ENCODE assay signal across 10 mouse cellular contexts in genomic region chr5:113225686-113226435, GRCm38 (mm10). TPM values are rescaled to one million over a fixed set of nuclear protein-coding genes. Genes with fewer than 3 reads are reported as not detected.
A peak's percentile ranks its signal among the peaks of the same experiment; 100 is the strongest.
DNase-seq lines count a peak whose midpoint lies in the region; ATAC-seq lines count a peak whose summit lies in the region.
"Had no signal": no experiment of that assay in that cellular context is flagged by ENCODE, and none has a peak within 500 bp of the region (broad histone marks: within the 10 kb centered on the region; RNA-seq: fewer than 3 reads in every experiment).

No protein-coding gene starts in this region.

- peaks cover 10% of the 10 kb centered on the region for H3K27me3 ChIP-seq in heart, embryonic 15.5 days
- H3K27me3 ChIP-seq in embryonic facial prominence, embryonic 11.5 days (ENCODE audit: control insufficient read depth, insufficient read depth, low read length), result peaks cover 2% of the 10 kb centered on the region
- no peaks in the 10 kb centered on the region for H3K27me3 ChIP-seq in intestine, embryonic 16.5 days (replicated peaks; ENCODE audit: control insufficient read depth, insufficient read depth, low read length)
- no peaks in the 10 kb centered on the region for H3K27me3 ChIP-seq in neural tube, embryonic 11.5 days (ENCODE audit: control insufficient read depth, insufficient read depth, low read length)

- no peaks in the 10 kb centered on the region for H3K9me3 ChIP-seq in heart, embryonic 15.5 days (replicated peaks)
- H3K9me3 ChIP-seq in embryonic facial prominence, embryonic 11.5 days (replicated peaks; ENCODE audit: control insufficient read depth, low read length), result no peaks in the 10 kb centered on the region
- no peaks in the 10 kb centered on the region for H3K9me3 ChIP-seq in intestine, embryonic 16.5 days (ENCODE audit: control insufficient read depth, low read length)
- H3K9me3 ChIP-seq in neural tube, embryonic 11.5 days (ENCODE audit: control insufficient read depth, low read length), result no peaks in the 10 kb centered on the region

- no peak for DNase-seq in heart, postnatal 25 days (ENCODE audit: low spot score)
- peak; percentile 62 for DNase-seq in embryonic facial prominence, embryonic 11.5 days (ENCODE audit: low spot score)
- peak; percentile 46 for DNase-seq in neural tube, embryonic 11.5 days (ENCODE audit: low spot score)
- no peak for DNase-seq in urinary bladder, postnatal 25 days (ENCODE audit: low spot score)
- DNase-seq in testis, postnatal 14 days (ENCODE audit: low spot score), result no peak
- DNase-seq in cerebellum, postnatal 14 days, result no peak

- peak overlapping the region; percentile 59 for H3K4me2 ChIP-seq in heart, embryonic 15.5 days
- H3K4me2 ChIP-seq in embryonic facial prominence, embryonic 11.5 days (ENCODE audit: low read depth, low read length), result peak overlapping the region; percentile 26
- peak overlapping the region; percentile 59 for H3K4me2 ChIP-seq in intestine, embryonic 16.5 days (ENCODE audit: low read depth, low read length)
- H3K4me2 ChIP-seq in neural tube, embryonic 11.5 days (ENCODE audit: low read depth), result peak overlapping the region; percentile 39

- H3K4me3 ChIP-seq in heart, embryonic 15.5 days, result peak overlapping the region; percentile 26; the same call in 1 of the 2 replicates
- H3K4me3 ChIP-seq in embryonic facial prominence, embryonic 11.5 days (ENCODE audit: low read depth, low read length), result no peak overlapping the region
- peak overlapping the region; percentile 31; the same call in 1 of the 2 replicates for H3K4me3 ChIP-seq in intestine, embryonic 16.5 days (ENCODE audit: low read length)
- H3K4me3 ChIP-seq in neural tube, embryonic 11.5 days (ENCODE audit: low read depth, low read length), result no peak overlapping the region

- intact Hi-C loops in heart, postnatal 25 days (cut with DNase I), result loop anchor here (1.0 to 2.0 kb wide), 3 partner anchors 46 to 127 kb away; no protein-coding TSS in a partner anchor

- peak overlapping the region; percentile 66 for H3K27ac ChIP-seq in heart, embryonic 15.5 days
- H3K27ac ChIP-seq in embryonic facial prominence, embryonic 11.5 days (replicated peaks; ENCODE audit: low read depth, low read length), result no peak overlapping the region
- peak overlapping the region; percentile 10; the same call in 1 of the 2 replicates for H3K27ac ChIP-seq in intestine, embryonic 16.5 days (ENCODE audit: low read length)
- H3K27ac ChIP-seq in neural tube, embryonic 11.5 days (ENCODE audit: low read depth, low read length), result peak overlapping the region; percentile 35; the same call in 1 of the 2 replicates

- no peak overlapping the region for H3K9ac ChIP-seq in heart, embryonic 15.5 days
- 0 out of 2 replicates have a peak overlapping the region, but pooled peaks have one; percentile 30 for H3K9ac ChIP-seq in embryonic facial prominence, embryonic 11.5 days (replicated peaks; ENCODE audit: low read length)
- peak overlapping the region; percentile 66; the same call in 1 of the 2 replicates for H3K9ac ChIP-seq in intestine, embryonic 16.5 days (ENCODE audit: low read depth, low read length)
- peak overlapping the region; percentile 8; the same call in 1 of the 2 replicates for H3K9ac ChIP-seq in neural tube, embryonic 11.5 days (ENCODE audit: low read length)

- 22% methylated on average over 25 of the region's 25 CpGs for WGBS in heart, embryonic 15.5 days
- 13% methylated on average over 25 of the region's 25 CpGs for WGBS in embryonic facial prominence, embryonic 11.5 days
- 26% methylated on average over 25 of the region's 25 CpGs for WGBS in intestine, embryonic 16.5 days
- WGBS in neural tube, embryonic 11.5 days, result 11% methylated on average over 22 of the region's 25 CpGs

- peaks cover 16% of the 10 kb centered on the region for H3K4me1 ChIP-seq in heart, embryonic 15.5 days (replicated peaks)
- peaks cover 4% of the 10 kb centered on the region; the same call in 1 of the 2 replicates for H3K4me1 ChIP-seq in embryonic facial prominence, embryonic 11.5 days (ENCODE audit: control insufficient read depth, insufficient read depth, low read length)
- H3K4me1 ChIP-seq in intestine, embryonic 16.5 days (ENCODE audit: control insufficient read depth, insufficient read depth, low read length), result peaks cover 16% of the 10 kb centered on the region
- peaks cover 7% of the 10 kb centered on the region for H3K4me1 ChIP-seq in neural tube, embryonic 11.5 days (ENCODE audit: control insufficient read depth, insufficient read depth, low read length)

- ATAC-seq in heart, embryonic 15.5 days (replicated peaks; ENCODE audit: insufficient number of reproducible peaks, insufficient read depth, low FRiP score, low read depth), result no peak
- ATAC-seq in embryonic facial prominence, embryonic 11.5 days (replicated peaks; ENCODE audit: insufficient number of reproducible peaks, low FRiP score, low TSS enrichment, low read depth), result no peak
- no peak for ATAC-seq in intestine, embryonic 16.5 days
- peak; percentile 36 for ATAC-seq in neural tube, embryonic 11.5 days (ENCODE audit: insufficient read depth, low FRiP score, low TSS enrichment)

- no peaks in the 10 kb centered on the region for H3K36me3 ChIP-seq in heart, embryonic 15.5 days
- no peaks in the 10 kb centered on the region for H3K36me3 ChIP-seq in embryonic facial prominence, embryonic 11.5 days (replicated peaks; ENCODE audit: control insufficient read depth, insufficient read depth, low read depth, low read length)
- no peaks in the 10 kb centered on the region for H3K36me3 ChIP-seq in intestine, embryonic 16.5 days (ENCODE audit: control insufficient read depth, insufficient read depth, low read length)
- no peaks in the 10 kb centered on the region for H3K36me3 ChIP-seq in neural tube, embryonic 11.5 days (ENCODE audit: control insufficient read depth, insufficient read depth, low read length)
- H3K36me3 ChIP-seq: G1E had no signal

RNA-seq across cellular contexts. Expression of gene Tmem211, which starts 0.8 kb away (rescaled TPM):
- not detected in 2 replicates for polyA plus RNA-seq in heart, embryonic 15.5 days (2015; fragmentation: Nextera tagmentation; extraction: Ambion mirVana)
- total RNA-seq in heart, postnatal 25 days (2021), result not detected
- 0.33 and 0.70 TPM in 2 replicates for polyA plus RNA-seq in embryonic facial prominence, embryonic 11.5 days (2014; fragmentation: Nextera tagmentation; extraction: Ambion mirVana)
- 0.13 and 0.28 TPM in 2 replicates for polyA plus RNA-seq in intestine, embryonic 16.5 days (2015; fragmentation: Nextera tagmentation; extraction: Ambion mirVana)
- polyA plus RNA-seq in neural tube, embryonic 11.5 days (2014; fragmentation: Nextera tagmentation; extraction: Ambion mirVana), result not detected in 2 replicates
- total RNA-seq: G1E; left cerebral cortex, postnatal 25 days had no signal
- polyA plus RNA-seq: G1E had no signal

RNA-seq across cellular contexts. Expression of gene 2900026A02Rik, which starts 4.8 kb away (rescaled TPM):
- 14.1 and 17.4 TPM in 2 replicates for polyA plus RNA-seq in heart, embryonic 15.5 days (2015; fragmentation: Nextera tagmentation; extraction: Ambion mirVana)
- total RNA-seq in heart, postnatal 25 days (2021), result 10 to 100 TPM; 21.3 to 26.1 TPM
- 1.4 and 1.7 TPM in 2 replicates for polyA plus RNA-seq in embryonic facial prominence, embryonic 11.5 days (2014; fragmentation: Nextera tagmentation; extraction: Ambion mirVana)
- polyA plus RNA-seq in intestine, embryonic 16.5 days (2015; fragmentation: Nextera tagmentation; extraction: Ambion mirVana), result 8.3 and 9.5 TPM in 2 replicates
- 1.3 and 1.5 TPM in 2 replicates for polyA plus RNA-seq in neural tube, embryonic 11.5 days (2014; fragmentation: Nextera tagmentation; extraction: Ambion mirVana)
- polyA plus RNA-seq: G1E had no signal

Comparison
In these comparisons a context has a peak if more than half of its experiments do, and no peak if none do; other contexts are left out.
1. H3K4me3 ChIP-seq: peak in heart, embryonic 15.5 days (single experiment) and intestine, embryonic 16.5 days (single experiment); none in embryonic facial prominence, embryonic 11.5 days (single experiment) and neural tube, embryonic 11.5 days (single experiment).
2. DNase-seq: peak in embryonic facial prominence, embryonic 11.5 days (single experiment) and neural tube, embryonic 11.5 days (single experiment); none in heart, postnatal 25 days (single experiment), urinary bladder, postnatal 25 days (single experiment), testis, postnatal 14 days (single experiment) and cerebellum, postnatal 14 days (0 of 2).
3. Peak in every context shown above with its lines, with median percentiles within 50 percentile points of each other: H3K4me2 ChIP-seq.